Mouse (Mus musculus) left cerebral cortex, postnatal 10 days (tissue): ENCODE measurements at regions not wholly inside any gene's neighbourhood (a gene's known extent, or its start where the extent isn't known, plus 50 kb on each side); places are given as distances from the start of the nearest gene placed in this dataset.

Source experiments
- DNase-seq, 2 experiments: peaks; one replicate each; pipeline ENCODE4 v3.0.0; 2021 to 2022; ENCODE audit warnings: low spot score in 2 of 2, mixed read lengths in 1 of 2; ENCODE audit errors: extremely low spot score in 1 of 2
- intact Hi-C: fragments of 180-260 bp; cut with DNase I; formaldehyde crosslinking; loops from one replicate; pipeline ENCODE4 v1.15.1; 2025

- intact Hi-C loops = no loop called here
Observed at GRCm38 (mm10) chr7:54068271-54068851, 766.9 kb upstream of the Luzp2 start.

DNA sequence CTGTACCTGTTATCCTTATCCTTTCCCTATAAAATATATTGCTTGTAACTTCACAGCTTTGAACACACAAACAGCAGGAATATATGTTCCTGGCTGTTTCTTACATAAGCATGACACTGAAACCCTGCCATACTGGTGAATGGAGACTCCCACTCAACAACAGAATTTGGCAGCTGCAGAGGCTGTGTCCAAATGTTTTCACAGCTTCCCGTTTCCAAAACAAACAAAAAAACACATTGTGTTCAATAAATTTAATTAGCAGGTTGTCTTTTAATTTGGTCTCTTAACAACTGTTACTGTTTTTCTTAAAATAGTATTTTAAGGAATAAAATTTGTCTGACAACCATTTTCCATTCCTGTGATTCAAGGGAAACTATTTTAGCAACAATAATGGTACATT is 718.3 kb upstream of the Luzp2 start:
- DNase-seq = peak in 1 of 2 experiments; percentile 1
- intact Hi-C loops = no loop called here

More at GRCm38 (mm10) chr7:54068271-54068851, 766.9 kb upstream of the Luzp2 start:
- no peak for DNase-seq

GRCm38 (mm10) chr7:54138988-54139387 is 696.3 kb upstream of the Luzp2 start:
- intact Hi-C loops = no loop called here
- no peak for DNase-seq

- intact Hi-C loops = no loop called here
- no peak for DNase-seq
Observed at GRCm38 (mm10) chr7:54150855-54151254, 684.4 kb upstream of the Luzp2 start.

- intact Hi-C loops = no loop called here
- DNase-seq = no peak
Observed at GRCm38 (mm10) chr7:54200001-54200400, 635.3 kb upstream of the Luzp2 start.
